Mouse (Mus musculus) G1E (cell line): ENCODE data around the gene Vsx1.

ENCODE experiments used
- CTCF ChIP-seq: IDR thresholded peaks from 2 replicates; pipeline ENCODE4 v1.5.1; 2012; ENCODE audit warnings: low read depth, low read length, inconsistent platforms, mixed read lengths
- GATA1 ChIP-seq: IDR thresholded peaks from 2 replicates; pipeline ENCODE4 v1.6.1; 2012; ENCODE audit warnings: borderline replicate concordance, low read length, inconsistent platforms, mixed read lengths
- POLR2AphosphoS5 ChIP-seq: IDR thresholded peaks from 2 replicates; pipeline ENCODE4 v1.6.1; 2012; ENCODE audit warnings: low read depth, low read length, inconsistent platforms; ENCODE audit not compliant: insufficient replicate concordance
- TAL1 ChIP-seq: conservative IDR thresholded peaks from 2 replicates; pipeline ENCODE4 v1.6.1; 2012; ENCODE audit warnings: low read depth, low read length, inconsistent platforms, mixed read lengths

GRCm38 (mm10) chr2:150645225-150645624 lies 43.9 kb downstream of the Vsx1 start:
- TF ChIP-seq CTCF: no peak
- no peak for TF ChIP-seq GATA1
- TF ChIP-seq TAL1: no peak
- no peak for TF ChIP-seq POLR2AphosphoS5
